21 mouse cellular contexts compared by ENCODE assay signal in the genomic region with DNA sequence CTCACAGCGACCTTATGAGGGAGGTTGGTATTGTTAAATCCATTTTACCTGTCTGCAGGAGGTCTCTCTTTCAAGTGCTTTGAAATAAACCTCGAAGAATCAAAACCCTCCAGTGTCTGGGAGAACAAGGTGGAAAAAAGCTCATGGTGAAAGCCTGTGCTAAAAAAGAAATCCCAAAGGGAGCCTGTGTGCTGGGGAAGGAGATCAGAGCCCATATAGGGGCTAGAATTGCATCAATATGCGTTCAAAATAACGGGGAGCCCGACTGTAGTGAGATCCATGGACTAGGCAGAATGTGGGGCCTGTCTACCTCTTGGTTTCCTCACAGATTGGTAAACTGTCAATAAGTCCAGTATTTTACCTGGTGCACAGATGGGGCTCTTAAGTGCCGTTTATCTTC.
"Had no signal": no experiment of that assay in that cellular context is flagged by ENCODE, and none has a peak within 500 bp of the region (broad histone marks: within the 10 kb centered on the region; RNA-seq: fewer than 3 reads in every experiment).

No protein-coding gene starts in this region.

- DNase-seq: gastrocnemius, postnatal 14 days; gastrocnemius, postnatal 36 days; heart, adult 11 months; kidney, adult 11 months; kidney, adult 2 months; kidney, adult 9 months; kidney, postnatal 14 days; kidney, postnatal 36 days; left cerebral cortex, postnatal 4 days had no signal

- H3K4me3 ChIP-seq: heart, adult 2 months; heart, embryonic 13.5 days; heart, embryonic 15.5 days; hindbrain, embryonic 13.5 days; hindbrain, embryonic 15.5 days; kidney, embryonic 15.5 days; limb, embryonic 13.5 days; limb, embryonic 15.5 days had no signal

- H3K27me3 ChIP-seq: heart, embryonic 13.5 days; heart, embryonic 15.5 days; hindbrain, embryonic 13.5 days; hindbrain, embryonic 15.5 days; kidney, embryonic 15.5 days; limb, embryonic 13.5 days; limb, embryonic 15.5 days had no signal

- H3K27ac ChIP-seq: heart, adult 2 months; heart, embryonic 13.5 days; heart, embryonic 15.5 days; hindbrain, embryonic 13.5 days; hindbrain, embryonic 15.5 days; hindbrain, postnatal 0 days; kidney, embryonic 15.5 days; kidney, postnatal 0 days; limb, embryonic 13.5 days; limb, embryonic 15.5 days had no signal

- H3K4me2 ChIP-seq: heart, embryonic 11.5 days; heart, embryonic 13.5 days; heart, embryonic 15.5 days; hindbrain, embryonic 13.5 days; hindbrain, embryonic 15.5 days; kidney, embryonic 15.5 days; limb, embryonic 13.5 days; limb, embryonic 15.5 days had no signal

- H3K9ac ChIP-seq: heart, embryonic 13.5 days; heart, embryonic 15.5 days; hindbrain, embryonic 13.5 days; hindbrain, embryonic 15.5 days; kidney, embryonic 15.5 days; limb, embryonic 13.5 days; limb, embryonic 15.5 days had no signal

- ATAC-seq: hindbrain, postnatal 0 days; intestine, embryonic 16.5 days had no signal

- H3K9me3 ChIP-seq: heart, embryonic 13.5 days; heart, embryonic 15.5 days; hindbrain, embryonic 13.5 days; hindbrain, embryonic 15.5 days; kidney, embryonic 15.5 days; limb, embryonic 13.5 days; limb, embryonic 15.5 days had no signal

- H3K4me1 ChIP-seq: heart, embryonic 13.5 days; heart, embryonic 15.5 days; hindbrain, embryonic 13.5 days; hindbrain, embryonic 15.5 days; kidney, embryonic 15.5 days; limb, embryonic 13.5 days; limb, embryonic 15.5 days had no signal

- H3K36me3 ChIP-seq: heart, embryonic 13.5 days; heart, embryonic 15.5 days; hindbrain, embryonic 13.5 days; hindbrain, embryonic 15.5 days; kidney, embryonic 15.5 days; limb, embryonic 13.5 days; limb, embryonic 15.5 days had no signal
